Mouse (Mus musculus) brown adipose tissue, adult 24 weeks (tissue): ENCODE data around the gene Cmc4. TPM values are rescaled to one million over a fixed set of nuclear protein-coding genes. Genes with fewer than 3 reads are reported as not detected.
A peak's percentile ranks its signal among the peaks of the same experiment; 100 is the strongest.

Experiments used
- H3K27ac ChIP-seq: fragments of 200-500 bp; replicated peaks from 2 replicates; pipeline ENCODE4 v1.5.1; 2012; ENCODE audit warnings: low read depth, mild to moderate bottlenecking, low read length
- H3K4me1 ChIP-seq: fragments of 200-500 bp; 2 replicates; pipeline ENCODE4 v1.6.1; 2012; ENCODE audit warnings: low read length, mixed read lengths; ENCODE audit not compliant: control insufficient read depth, insufficient read depth, insufficient read length
- H3K4me3 ChIP-seq: fragments of 200-500 bp; 2 replicates; pipeline ENCODE4 v1.5.1; 2012; ENCODE audit warnings: low read depth, mild to moderate bottlenecking, low read length, moderate library complexity; ENCODE audit not compliant: insufficient read depth
- polyA plus RNA-seq: library from polyadenylated mRNA; stranded (reverse); fragments of >200 nt; gene quantifications from 2 replicates; pipeline ENCODE4 v1.2.4, GENCODE M21; 2012; ENCODE audit not compliant: missing spikeins, insufficient read depth, insufficient read length

The Cmc4 gene
- polyA plus RNA-seq = 6.1 and 15.4 TPM in 2 replicates

GRCm38 (mm10) chrX:75415936-75416785, at the start of gene Cmc4, which contains the start of the genes Mtcp1 and Brcc3:
TSS of gene Cmc4 (minus strand) at chrX:75416584.
TSS of gene Mtcp1 (minus strand) at chrX:75416588.
TSS of gene Brcc3 (plus strand) at chrX:75416628.
- Histone ChIP-seq H3K27ac (peak within 1 kb of the TSS; percentile 69), H3K4me3 (peak within 1 kb of the TSS; percentile 90), H3K4me1 (no peaks in the 10 kb centered on the region)

- Histone ChIP-seq H3K4me3 (no peak overlapping the region), H3K4me1 (no peaks in the 10 kb centered on the region), H3K27ac (no peak overlapping the region)
These were observed 38.2 kb upstream of the Cmc4 start for GRCm38 (mm10) chrX:75454597-75454996.

GRCm38 (mm10) chrX:75409711-75410110, 6.7 kb downstream of the Cmc4 start:
- Histone ChIP-seq H3K27ac (no peak overlapping the region), H3K4me1 (no peaks in the 10 kb centered on the region), H3K4me3 (no peak overlapping the region)

- Histone ChIP-seq H3K27ac (no peak overlapping the region), H3K4me3 (no peak overlapping the region), H3K4me1 (no peaks in the 10 kb centered on the region)
These were observed 13.0 kb downstream of the Cmc4 start for GRCm38 (mm10) chrX:75403350-75403749.

GRCm38 (mm10) chrX:75402668-75403067, 13.7 kb downstream of the Cmc4 start:
- Histone ChIP-seq H3K4me3 (no peak overlapping the region), H3K4me1 (no peaks in the 10 kb centered on the region), H3K27ac (no peak overlapping the region; the same call in none of the 2 replicates)

GRCm38 (mm10) chrX:75399471-75399870, 16.9 kb downstream of the Cmc4 start:
- H3K27ac ChIP-seq = no peak overlapping the region
- no peaks in the 10 kb centered on the region for H3K4me1 ChIP-seq
- no peak overlapping the region for H3K4me3 ChIP-seq

- H3K4me3 ChIP-seq = peak within 1 kb of the TSS; percentile 83
- peak within 1 kb of the TSS; percentile 92 for H3K27ac ChIP-seq
- no peaks in the 10 kb centered on the region for H3K4me1 ChIP-seq
These were observed 34.1 kb downstream of the Cmc4 start, which contains the start of the genes Fundc2 and F8 for GRCm38 (mm10) chrX:75382195-75382771. TSS of gene Fundc2 (plus strand) at chrX:75382399. TSS of gene F8 (minus strand) at chrX:75382615.

GRCm38 (mm10) chrX:75381699-75382098, 34.7 kb downstream of the Cmc4 start:
- H3K27ac ChIP-seq = 0 out of 2 replicates have a peak overlapping the region, but pooled peaks have one; percentile 31
- no peaks in the 10 kb centered on the region for H3K4me1 ChIP-seq
- peak overlapping the region; percentile 83; the same call in 1 of the 2 replicates for H3K4me3 ChIP-seq

GRCm38 (mm10) chrX:75381176-75381575, 35.2 kb downstream of the Cmc4 start:
- Histone ChIP-seq H3K4me3 (no peak overlapping the region), H3K27ac (no peak overlapping the region), H3K4me1 (no peaks in the 10 kb centered on the region)

GRCm38 (mm10) chrX:75376815-75377214, 39.6 kb downstream of the Cmc4 start:
- no peak overlapping the region for H3K4me3 ChIP-seq
- H3K27ac ChIP-seq = no peak overlapping the region
- no peaks in the 10 kb centered on the region for H3K4me1 ChIP-seq

- Histone ChIP-seq H3K27ac (peak overlapping the region; percentile 24; the same call in 1 of the 2 replicates), H3K4me3 (no peak overlapping the region)
These were observed 43.5 kb downstream of the Cmc4 start for GRCm38 (mm10) chrX:75372666-75373425.

GRCm38 (mm10) chrX:75370197-75370596, 46.2 kb downstream of the Cmc4 start:
- Histone ChIP-seq H3K4me3 (no peak overlapping the region), H3K27ac (no peak overlapping the region), H3K4me1 (no peaks in the 10 kb centered on the region)

More at GRCm38 (mm10) chrX:75372666-75373425, 43.5 kb downstream of the Cmc4 start:
- no peaks in the 10 kb centered on the region for H3K4me1 ChIP-seq
